Mouse (Mus musculus): ENCODE measurements around the gene Itpkb. TPM values are rescaled to one million over a fixed set of nuclear protein-coding genes. Genes with fewer than 3 reads are reported as not detected.
"Not testable (repeated sequence)": the region's sequence is repeated elsewhere in the genome, so short reads cannot be mapped to it uniquely, and the experiment has no call there.

Itpkb gene
- total and polyA plus RNA-seq, 2 experiments from 2014 or later: 5.1 to 24.9 TPM

GRCm38 (mm10) chr1:180386951-180387749 is 56.9 kb downstream of the Itpkb start:
- Histone ChIP-seq H3K4me2 (ENCODE audit: low read depth, low read length) (peak overlapping the region; percentile 70), H3K4me1 (ENCODE audit: control insufficient read depth, insufficient read depth) (peaks cover 53% of the 10 kb centered on the region), H3K27ac (ENCODE audit: low read depth) (peak overlapping the region; percentile 89), H3K9me3 (replicated peaks; ENCODE audit: control insufficient read depth, low read length) (no peaks in the 10 kb centered on the region), H3K4me3 (ENCODE audit: low read depth, low read length) (peak overlapping the region; percentile 44), H3K9ac (replicated peaks; ENCODE audit: low read depth, low read length) (peak overlapping the region; percentile 60; the same call in 1 of the 2 replicates), H3K36me3 (replicated peaks; ENCODE audit: control insufficient read depth, insufficient read depth, low read length) (0 out of 2 replicates have a peak, but pooled peaks cover 3% of the 10 kb centered on the region), H3K27me3 (ENCODE audit: control insufficient read depth, insufficient read depth, low read length) (no peaks in the 10 kb centered on the region)
- 3% methylated on average over 27 of the region's 27 CpGs for WGBS
- ATAC-seq (ENCODE audit: insufficient read depth, low read depth) (peak; percentile 98), DNase-seq (ENCODE audit: low spot score) (peak; percentile 99)
- TF ChIP-seq EP300 (IDR thresholded peaks at IDR 0.05; ENCODE audit: low read depth): peak; percentile 92; the same call in 1 of the 2 replicates
- TF ChIP-seq CTCF (IDR thresholded peaks at IDR 0.05; ENCODE audit: low read depth): peak; percentile 86

GRCm38 (mm10) chr1:180387750-180388480 is 57.6 kb downstream of the Itpkb start:
- Histone ChIP-seq H3K27ac (ENCODE audit: low read depth) (peak overlapping the region; percentile 89), H3K4me1 (ENCODE audit: control insufficient read depth, insufficient read depth) (peaks cover 52% of the 10 kb centered on the region), H3K36me3 (replicated peaks; ENCODE audit: control insufficient read depth, insufficient read depth, low read length) (0 out of 2 replicates have a peak, but pooled peaks cover 3% of the 10 kb centered on the region), H3K4me3 (ENCODE audit: low read depth, low read length) (peak overlapping the region; percentile 44; the same call in 1 of the 2 replicates), H3K9ac (replicated peaks; ENCODE audit: low read depth, low read length) (no peak overlapping the region), H3K4me2 (ENCODE audit: low read depth, low read length) (peak overlapping the region; percentile 70), H3K27me3 (ENCODE audit: control insufficient read depth, insufficient read depth, low read length) (no peaks in the 10 kb centered on the region), H3K9me3 (replicated peaks; ENCODE audit: control insufficient read depth, low read length) (no peaks in the 10 kb centered on the region)
- WGBS: 9% methylated on average over 11 of the region's 11 CpGs
- TF ChIP-seq EP300 (IDR thresholded peaks at IDR 0.05; ENCODE audit: low read depth) (no peak), CTCF (IDR thresholded peaks at IDR 0.05; ENCODE audit: low read depth) (no peak)
- DNase-seq (ENCODE audit: low spot score) (no peak), ATAC-seq (ENCODE audit: insufficient read depth, low read depth) (no peak)

GRCm38 (mm10) chr1:180388481-180388880 is 58.2 kb downstream of the Itpkb start:
- H3K27me3 ChIP-seq (ENCODE audit: control insufficient read depth, insufficient read depth, low read length): no peaks in the 10 kb centered on the region
- TF ChIP-seq CTCF (IDR thresholded peaks at IDR 0.05; ENCODE audit: low read depth): no peak
- no peak for TF ChIP-seq EP300 (IDR thresholded peaks at IDR 0.05; ENCODE audit: low read depth)
- DNase-seq (ENCODE audit: low spot score) (no peak), ATAC-seq (ENCODE audit: insufficient read depth, low read depth) (no peak)
- WGBS: 17% methylated on average over 1 of the region's 1 CpGs
- no peak overlapping the region for H3K4me2 ChIP-seq (ENCODE audit: low read depth, low read length)
- H3K36me3 ChIP-seq (replicated peaks; ENCODE audit: control insufficient read depth, insufficient read depth, low read length): 0 out of 2 replicates have a peak, but pooled peaks cover under 1% of the 10 kb centered on the region
- no peak overlapping the region for H3K4me3 ChIP-seq (ENCODE audit: low read depth, low read length)
- peaks cover 58% of the 10 kb centered on the region for H3K4me1 ChIP-seq (ENCODE audit: control insufficient read depth, insufficient read depth)
- no peaks in the 10 kb centered on the region for H3K9me3 ChIP-seq (replicated peaks; ENCODE audit: control insufficient read depth, low read length)
- no peak overlapping the region for H3K9ac ChIP-seq (replicated peaks; ENCODE audit: low read depth, low read length)
- H3K27ac ChIP-seq (ENCODE audit: low read depth): peak overlapping the region; percentile 89

GRCm38 (mm10) chr1:180389213-180389760 is 59.0 kb downstream of the Itpkb start:
- H3K4me2 ChIP-seq (ENCODE audit: low read depth, low read length); H3K4me3 ChIP-seq (ENCODE audit: low read depth, low read length); ATAC-seq (ENCODE audit: insufficient read depth, low read depth); H3K27me3 ChIP-seq (ENCODE audit: control insufficient read depth, insufficient read depth, low read length); DNase-seq (ENCODE audit: low spot score); H3K9ac ChIP-seq (replicated peaks; ENCODE audit: low read depth, low read length); H3K36me3 ChIP-seq (replicated peaks; ENCODE audit: control insufficient read depth, insufficient read depth, low read length); H3K9me3 ChIP-seq (replicated peaks; ENCODE audit: control insufficient read depth, low read length): not testable (repeated sequence)
- H3K4me1 ChIP-seq (ENCODE audit: control insufficient read depth, insufficient read depth): peaks cover 60% of the 10 kb centered on the region
- H3K27ac ChIP-seq (ENCODE audit: low read depth): peak overlapping the region; percentile 89
- 72% methylated on average over 11 of the region's 11 CpGs for WGBS

- DNase-seq (ENCODE audit: low spot score): no peak
- no peak for ATAC-seq (ENCODE audit: insufficient read depth, low read depth)
- Histone ChIP-seq H3K4me3 (ENCODE audit: low read depth, low read length) (no peak overlapping the region), H3K9ac (replicated peaks; ENCODE audit: low read depth, low read length) (no peak overlapping the region), H3K27me3 (ENCODE audit: control insufficient read depth, insufficient read depth, low read length) (no peaks in the 10 kb centered on the region), H3K27ac (ENCODE audit: low read depth) (peak overlapping the region; percentile 67), H3K4me1 (ENCODE audit: control insufficient read depth, insufficient read depth) (peaks cover 53% of the 10 kb centered on the region), H3K36me3 (replicated peaks; ENCODE audit: control insufficient read depth, insufficient read depth, low read length) (no peaks in the 10 kb centered on the region; the same call in 1 of the 2 replicates), H3K4me2 (ENCODE audit: low read depth, low read length) (no peak overlapping the region), H3K9me3 (replicated peaks; ENCODE audit: control insufficient read depth, low read length) (no peaks in the 10 kb centered on the region)
- TF ChIP-seq CTCF (IDR thresholded peaks at IDR 0.05; ENCODE audit: low read depth) (no peak), EP300 (IDR thresholded peaks at IDR 0.05; ENCODE audit: low read depth) (no peak)
- 40% methylated on average over 3 of the region's 3 CpGs for WGBS
These were observed 60.0 kb downstream of the Itpkb start for GRCm38 (mm10) chr1:180390321-180390731.
